Mouse (Mus musculus) left cerebral cortex, adult 9 months (tissue): ENCODE measurements around the gene Cbwd1.

Source experiments
- DNase-seq, 2 experiments: peaks; one replicate each; pipeline ENCODE4 v3.0.0; 2022; ENCODE audit warnings: low spot score in 2 of 2

Cbwd1 gene

DNA sequence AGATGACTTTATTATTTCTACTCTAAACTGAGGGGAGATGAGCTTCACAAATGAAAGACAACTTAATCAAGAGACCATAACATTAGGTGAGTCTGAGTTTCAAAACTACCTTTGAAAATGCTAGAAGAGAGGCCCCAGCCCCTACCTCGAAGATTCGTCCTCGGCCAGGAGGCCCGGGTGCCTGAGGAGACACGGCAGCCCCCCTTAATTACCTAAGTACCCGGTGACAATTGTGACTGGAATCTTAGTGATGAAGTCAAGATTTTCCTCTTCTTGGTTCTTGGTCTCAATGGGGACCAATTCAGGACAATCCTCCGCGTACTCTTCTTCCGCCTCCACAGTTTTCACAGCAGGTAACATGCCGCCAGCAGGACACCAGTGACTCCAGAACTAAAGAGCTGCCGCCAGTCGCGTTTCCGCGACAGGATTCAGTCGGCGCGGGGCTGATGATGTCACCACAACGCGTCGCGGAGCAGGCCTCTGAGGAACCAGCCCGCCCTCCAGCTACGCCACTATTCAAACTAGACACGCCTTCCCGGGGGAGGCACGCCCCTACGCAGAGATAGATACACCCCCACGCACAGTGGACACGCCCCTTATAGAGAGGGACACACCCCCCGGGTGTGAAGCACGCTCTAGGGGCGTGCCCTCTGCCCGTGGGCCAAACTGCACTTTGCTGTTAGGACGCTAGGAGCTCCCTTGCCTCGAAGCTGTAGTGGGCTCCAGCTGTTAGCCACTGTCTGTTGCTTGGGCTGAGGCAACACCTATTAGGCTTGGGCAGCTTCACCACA lies at the start of gene Cbwd1:
Gene Cbwd1 (minus strand): TSS at position 439 of the 791 bp plus-strand sequence.
- DNase-seq: peak; percentile 94 to 97

DNA sequence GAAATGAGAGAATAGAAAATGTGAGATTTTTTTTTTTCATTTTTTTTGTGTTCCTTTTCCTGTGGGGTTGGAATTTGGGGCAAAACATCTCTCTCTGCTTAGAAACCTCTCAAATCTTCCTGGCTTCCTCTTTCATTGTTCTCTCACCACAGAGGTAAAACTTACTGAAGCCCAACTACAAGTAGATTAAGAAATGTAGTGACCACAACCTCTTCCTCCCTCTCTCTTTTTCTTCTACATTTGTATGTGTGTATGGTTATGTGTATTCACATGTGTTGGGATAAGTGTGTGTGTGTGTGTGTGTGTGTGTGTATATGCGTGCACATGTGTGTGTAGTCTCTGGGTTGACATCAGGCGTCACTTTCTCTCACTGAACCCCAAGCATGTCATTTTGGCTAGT lies 47.1 kb upstream of the Cbwd1 start:
- DNase-seq: no peak

DNA sequence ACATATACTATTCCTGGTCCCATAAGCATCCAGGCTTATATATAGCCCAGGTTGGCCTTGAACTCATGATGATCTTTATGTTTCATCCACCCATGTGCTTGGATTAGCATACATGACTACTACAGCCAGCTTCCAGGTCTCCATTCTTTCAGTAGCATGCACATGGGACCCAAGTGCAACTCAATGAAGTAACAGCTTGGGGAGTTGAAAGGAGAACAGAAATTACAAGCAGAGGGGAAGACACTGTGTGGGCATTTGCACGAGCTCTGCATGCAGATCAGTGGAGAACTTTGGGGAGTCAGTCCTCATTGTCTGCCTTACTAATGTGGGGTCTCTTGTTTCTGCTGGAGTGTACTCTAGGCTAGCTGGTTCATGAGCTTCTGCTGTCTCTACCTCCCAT lies 45.3 kb upstream of the Cbwd1 start:
- no peak for DNase-seq

DNA sequence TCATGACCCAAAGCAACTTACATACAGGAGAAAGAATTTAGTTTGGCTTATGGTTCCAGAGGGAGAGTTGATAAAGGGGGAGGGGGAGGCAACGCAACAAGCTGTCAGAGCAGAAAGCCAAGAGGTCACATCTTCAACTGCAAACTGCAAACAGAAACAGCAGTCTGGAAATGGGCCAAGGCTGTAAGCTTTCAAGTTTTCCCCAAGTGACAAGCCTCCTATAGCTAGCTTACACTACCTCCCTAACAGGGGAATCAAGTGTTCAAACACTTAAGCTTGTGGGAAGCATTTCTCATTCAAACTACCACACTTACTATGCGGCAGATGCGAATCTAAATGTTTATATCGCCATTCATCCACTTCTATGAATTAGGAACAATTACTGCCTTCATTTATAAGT lies 42.4 kb upstream of the Cbwd1 start:
- no peak for DNase-seq

DNA sequence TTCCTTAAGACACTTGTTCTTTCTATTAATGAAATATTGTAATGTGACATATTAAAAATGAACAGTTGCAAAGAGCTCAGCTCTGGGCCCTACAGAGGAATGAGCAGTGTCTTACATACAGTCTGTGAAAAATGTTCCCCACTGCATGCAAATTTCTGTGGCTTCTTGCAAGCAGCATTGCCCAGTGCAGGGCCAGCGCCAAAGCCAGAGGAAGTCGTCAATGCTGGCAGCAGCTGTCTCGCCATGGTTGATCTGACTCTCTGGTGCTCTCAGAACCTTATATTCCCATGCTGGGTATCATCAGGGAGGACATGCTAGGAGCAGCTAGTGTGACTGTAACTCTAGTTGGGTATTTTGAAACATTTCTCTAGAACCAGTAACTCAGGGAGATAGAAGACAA lies 41.4 kb upstream of the Cbwd1 start:
- no peak for DNase-seq

DNA sequence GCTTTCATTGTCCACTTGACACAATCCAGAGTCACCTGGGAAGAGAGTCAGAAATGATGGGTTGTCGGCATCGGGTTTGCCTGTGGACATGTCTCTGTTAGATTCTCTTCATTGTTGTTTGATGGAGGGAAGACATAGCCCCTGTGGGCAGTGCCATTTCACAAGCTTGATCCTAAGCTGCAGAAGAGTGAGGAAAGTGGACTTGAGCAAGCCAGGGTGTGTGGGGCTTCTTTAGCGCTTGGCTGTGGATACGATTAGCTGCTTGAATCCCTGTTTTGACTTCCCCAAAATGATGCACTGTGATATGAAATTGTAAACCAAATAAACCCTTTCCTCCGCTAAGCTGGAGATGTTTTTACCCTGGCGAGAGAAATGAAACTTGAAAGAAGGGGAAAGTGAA lies 40.6 kb upstream of the Cbwd1 start:
- no peak for DNase-seq

DNA sequence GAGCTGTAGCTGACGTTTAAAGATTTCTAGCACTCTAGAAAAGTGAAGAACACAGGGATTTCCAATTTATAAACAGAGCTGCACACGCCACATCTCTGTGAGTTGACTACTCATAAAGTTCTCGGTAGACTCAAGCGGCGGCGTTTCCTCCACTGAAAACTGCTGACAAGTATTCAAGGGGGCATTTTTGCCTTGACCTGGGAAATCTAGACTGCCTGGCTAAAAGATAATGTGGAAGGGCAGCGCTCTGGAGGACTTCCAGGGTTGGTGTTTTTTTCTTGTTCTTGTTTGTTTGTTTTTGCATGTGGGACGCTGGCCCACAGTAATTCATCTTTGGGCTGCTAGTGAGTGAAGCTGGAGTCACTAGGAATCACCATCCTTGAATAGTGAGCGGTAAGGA lies 38.7 kb upstream of the Cbwd1 start:
- no peak for DNase-seq

DNA sequence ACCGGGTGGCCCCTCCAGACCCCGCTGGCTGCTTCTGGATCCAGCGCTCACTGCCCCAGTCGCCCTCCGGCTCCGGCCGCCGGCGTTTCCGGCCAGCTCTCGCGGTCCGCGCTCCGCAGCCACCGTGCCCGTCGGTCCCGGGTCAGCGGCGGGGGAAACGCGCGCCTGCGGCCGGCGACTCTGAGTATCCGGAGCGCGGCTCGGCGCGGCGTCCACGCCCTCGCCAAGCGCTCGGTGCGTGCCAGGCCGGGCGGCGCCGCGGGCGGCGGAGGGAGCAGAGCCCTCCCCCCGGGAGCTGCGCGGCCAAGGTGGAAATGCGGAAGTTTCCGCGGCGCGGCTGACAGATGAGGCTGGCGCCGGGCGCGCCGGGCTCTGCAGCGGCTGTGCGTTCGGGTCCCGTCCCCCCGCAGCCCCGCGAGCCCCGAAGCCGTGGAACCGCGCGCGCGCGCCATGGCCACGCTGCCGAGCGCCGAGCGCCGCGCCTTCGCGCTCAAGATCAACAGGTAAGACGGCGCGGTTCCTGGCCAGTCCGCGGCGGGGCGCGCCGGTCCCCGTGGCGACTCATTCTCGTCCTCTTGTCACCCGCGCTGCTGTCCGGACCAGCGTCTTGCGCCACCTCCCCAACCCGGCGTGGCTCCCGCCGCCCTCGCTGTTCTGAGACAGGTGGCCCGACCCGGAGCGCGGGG lies 37.9 kb upstream of the Cbwd1 start, which contains the start of gene Dock8:
Gene Dock8 (plus strand): TSS at position 334 of the 686 bp plus-strand sequence.
- peak; percentile 7 to 24 for DNase-seq

DNA sequence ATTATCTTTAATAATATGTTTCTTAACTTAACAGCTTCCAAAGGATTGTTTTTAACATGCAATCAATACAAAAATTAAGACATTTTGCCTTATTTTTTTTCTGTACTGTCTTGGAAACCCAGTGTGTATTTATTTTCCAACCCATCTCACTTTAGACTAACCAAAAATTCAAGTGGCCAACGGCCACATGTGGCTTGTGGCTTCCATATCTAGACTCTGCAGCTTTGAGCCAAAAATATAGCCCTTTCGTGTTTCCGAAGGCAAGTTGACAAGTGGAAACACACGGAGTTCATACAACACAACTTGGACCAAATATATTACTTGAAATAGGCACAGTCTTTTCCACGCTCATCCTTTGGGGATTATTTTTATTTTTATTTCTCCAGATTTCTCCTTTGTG lies 37.2 kb upstream of the Cbwd1 start:
- no peak for DNase-seq

DNA sequence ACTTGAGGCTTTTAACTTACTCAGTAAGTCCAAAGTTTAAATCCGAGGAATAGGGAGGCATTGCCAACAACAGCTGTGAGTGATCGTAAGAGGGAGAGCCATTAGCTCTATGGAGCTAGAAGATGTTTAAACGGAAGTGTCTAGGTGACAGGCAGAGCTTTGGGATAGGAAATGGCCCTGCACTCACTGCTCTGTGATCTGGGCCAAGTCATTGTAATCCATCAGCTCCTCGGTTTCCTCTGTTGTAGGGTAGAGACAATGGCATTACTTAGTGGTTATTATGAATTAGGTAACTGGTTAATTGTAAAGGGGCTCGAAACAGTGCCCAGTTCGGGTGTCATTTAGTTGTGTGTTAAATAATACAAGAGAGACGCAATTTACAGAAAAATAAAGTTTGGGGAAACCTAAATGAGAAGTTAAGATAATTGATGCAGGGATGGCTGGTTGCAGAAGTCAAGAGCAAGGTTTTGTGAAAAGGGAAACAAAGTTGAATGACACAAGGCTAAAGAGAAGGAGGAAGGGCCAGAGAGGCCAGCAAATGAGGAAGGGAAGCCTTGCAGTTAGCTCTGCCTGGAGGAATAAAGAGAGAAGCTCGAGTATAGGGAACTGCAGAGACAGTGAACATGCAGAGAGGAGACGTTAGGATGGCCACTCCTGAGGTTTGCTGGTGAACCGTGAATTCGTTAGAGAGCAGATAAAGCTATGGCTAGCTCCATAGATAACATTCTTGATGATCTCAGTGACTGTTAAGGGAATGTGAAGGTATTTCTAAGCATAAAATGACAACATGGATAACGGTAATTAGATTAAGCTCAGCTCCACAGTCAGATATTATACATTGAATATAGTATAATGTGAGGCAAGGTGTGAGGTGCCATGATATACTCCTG lies 35.6 kb upstream of the Cbwd1 start:
- DNase-seq: no peak

DNA sequence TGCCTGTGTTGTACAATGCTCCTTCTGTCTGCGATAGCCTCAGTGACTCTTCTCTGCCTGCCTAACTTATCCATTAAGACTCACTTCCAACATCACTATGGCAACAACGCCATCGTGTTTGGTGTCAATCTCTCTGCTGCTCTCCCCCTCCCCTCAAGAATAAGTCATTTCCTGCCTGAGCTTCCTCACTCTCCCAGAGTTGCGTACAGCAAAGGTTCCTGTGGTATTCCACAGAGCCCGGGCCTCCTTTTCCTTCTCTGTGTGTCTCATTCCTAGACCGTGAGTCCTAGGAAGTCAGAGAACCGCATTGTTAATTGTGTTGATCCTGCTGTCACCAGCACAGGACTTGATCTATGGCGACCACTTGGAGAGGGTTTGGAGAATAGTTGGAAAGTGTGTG lies 33.5 kb upstream of the Cbwd1 start:
- no peak for DNase-seq

DNA sequence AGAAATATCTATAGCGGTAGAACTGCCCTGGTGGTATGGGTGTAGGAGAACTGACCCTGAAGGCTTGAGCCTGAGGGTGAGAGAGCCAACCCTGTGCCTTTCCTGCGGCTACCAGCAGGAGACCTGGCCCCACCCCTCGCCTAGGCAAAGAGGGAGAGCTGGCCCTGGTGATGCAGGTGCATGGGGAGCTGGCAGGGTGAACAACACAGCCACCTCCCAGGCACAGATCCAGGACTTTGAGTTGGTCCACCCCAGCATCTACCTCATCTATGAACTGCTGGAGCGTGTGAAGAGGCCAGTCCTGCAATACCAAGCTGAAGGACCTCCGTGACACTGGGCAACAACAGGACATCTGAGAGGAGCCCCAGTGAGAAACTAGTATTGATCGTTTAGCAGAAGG lies 32.1 kb upstream of the Cbwd1 start:
- DNase-seq: no peak

DNA sequence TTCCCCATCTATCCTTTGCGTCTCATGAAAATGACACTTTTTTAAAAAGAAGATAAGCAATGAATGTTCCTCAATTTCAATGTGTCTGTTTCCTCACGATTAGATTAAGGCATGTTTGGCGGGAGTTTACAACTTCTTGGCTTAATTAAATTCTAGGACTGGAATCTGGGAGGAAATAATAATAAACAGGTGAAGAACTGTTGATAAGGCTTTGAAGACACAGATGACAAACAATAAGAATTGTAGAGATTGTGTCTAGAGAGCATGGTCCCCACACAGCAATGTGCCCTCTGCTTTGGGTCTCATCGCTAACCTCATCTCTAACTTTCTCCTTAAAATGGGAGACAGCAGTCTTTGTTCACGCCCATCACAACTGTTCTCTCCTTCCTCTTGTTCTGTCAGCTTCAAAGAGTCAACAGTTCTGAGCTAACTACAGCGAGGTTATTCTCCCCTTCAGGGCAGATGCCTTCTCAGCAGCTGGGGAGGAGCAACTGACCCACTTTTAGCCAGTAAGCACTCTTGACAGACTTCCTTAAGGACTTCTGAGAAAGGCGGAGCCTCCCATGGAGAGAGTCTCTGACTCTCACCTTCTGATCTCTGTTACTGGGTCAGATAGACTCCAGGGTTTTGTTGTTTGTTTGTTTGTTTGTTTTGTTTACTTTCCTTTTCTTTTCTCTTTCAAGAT lies 28.9 kb upstream of the Cbwd1 start:
- no peak for DNase-seq

DNA sequence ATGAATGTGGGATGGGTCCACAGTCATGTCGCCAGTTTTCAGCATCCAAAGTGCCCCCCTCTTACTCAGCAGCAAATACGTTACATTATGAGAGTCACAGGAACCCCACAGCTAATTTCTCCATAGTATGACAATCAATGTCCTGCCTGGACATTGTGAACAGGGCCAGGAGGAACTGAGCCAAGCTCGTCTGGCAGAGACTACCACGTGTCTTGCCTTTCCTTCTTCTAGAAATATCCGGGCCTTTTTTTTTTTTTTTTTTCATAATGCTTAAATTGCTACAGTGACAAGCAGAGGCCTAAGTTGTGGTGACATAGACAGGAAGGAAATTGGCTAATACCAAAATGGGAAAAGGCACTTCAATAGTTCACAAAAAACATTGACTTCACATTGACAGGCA lies 27.4 kb upstream of the Cbwd1 start:
- DNase-seq: no peak

DNA sequence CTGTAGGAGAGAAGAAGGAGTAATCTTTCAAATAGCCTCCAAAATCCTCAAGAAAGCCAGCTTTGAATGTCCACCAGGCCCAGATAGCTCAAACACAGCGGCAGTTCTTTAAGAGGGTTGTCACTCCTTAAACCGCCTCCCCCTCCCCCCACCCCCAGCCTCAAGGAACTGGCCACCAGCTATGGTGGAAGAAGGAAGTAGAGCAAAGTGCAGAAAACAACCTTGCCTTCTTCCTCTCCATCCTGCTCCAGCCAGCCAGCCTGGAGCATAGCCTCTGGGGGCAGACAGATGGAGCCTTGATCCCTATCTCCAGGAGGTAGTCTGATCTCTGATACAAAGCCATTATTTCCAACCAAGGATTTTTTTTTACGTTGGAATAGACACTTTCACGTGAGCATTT lies 25.9 kb upstream of the Cbwd1 start:
- DNase-seq: no peak

DNA sequence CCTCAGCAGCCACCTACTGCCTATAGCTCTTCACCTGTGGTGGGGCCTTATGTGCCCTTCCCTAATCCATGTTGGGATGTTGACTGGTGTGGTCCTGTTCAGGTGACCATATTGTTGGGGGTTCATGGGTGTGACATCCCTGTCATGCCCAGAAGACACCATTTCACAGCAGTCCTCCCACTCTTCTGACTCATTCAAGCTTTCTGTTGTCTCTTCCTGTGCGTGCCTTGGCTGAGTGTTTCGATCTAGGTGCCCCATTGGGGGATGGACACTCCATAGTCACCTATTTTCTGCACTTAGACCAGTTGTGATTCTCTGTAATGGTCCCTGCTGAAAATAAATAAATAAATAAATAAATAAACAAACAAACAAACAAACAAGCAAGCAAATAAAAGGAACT lies 23.6 kb upstream of the Cbwd1 start:
- DNase-seq: no peak

DNA sequence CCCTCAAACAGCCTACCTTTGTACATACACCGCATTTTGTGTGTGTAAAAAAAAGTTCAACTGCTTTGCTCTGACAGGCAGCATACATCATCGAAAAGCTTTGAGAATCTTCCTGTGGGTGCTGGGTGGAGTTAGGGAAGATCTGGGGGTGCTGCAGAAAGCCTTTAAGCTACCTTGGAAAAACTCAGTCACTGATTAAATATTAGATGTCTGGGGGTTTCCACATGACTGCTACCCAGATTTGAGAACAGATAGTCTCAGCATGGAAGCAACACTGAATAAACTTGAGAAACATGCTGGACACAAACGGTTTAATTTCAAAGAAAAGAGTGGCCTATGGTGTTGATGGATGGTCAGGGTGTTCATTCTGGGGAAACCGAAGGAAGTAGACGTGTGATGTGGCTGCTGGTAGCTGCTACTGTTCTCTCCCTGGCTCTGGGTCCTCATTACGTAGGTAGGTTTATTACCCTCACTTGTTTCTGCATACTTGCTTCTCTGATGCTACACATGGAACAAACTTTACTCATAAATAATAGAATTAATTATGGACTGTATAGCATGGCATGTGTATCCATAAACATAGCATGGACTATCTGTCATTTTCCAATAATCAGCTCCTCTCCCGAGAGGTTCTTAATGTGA lies 22.6 kb upstream of the Cbwd1 start:
- DNase-seq: no peak

DNA sequence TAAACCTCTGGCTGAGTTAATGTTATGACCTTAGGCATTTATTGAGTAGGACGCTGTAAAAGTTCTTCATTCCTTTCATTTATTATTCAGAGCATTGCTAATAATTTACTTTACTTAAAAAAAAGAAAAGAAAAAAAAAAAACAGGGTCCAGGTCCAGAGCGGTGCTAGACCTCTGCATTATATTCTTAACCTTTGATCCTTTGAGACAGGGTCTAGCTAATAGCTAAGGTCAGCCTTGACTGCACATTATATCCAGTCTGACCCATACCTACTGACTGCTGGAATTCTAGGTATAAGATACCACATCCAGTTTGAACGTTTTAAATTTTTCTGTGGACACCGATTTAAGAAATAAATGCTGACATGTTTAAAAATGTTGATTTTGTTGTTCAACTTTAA lies 21.6 kb upstream of the Cbwd1 start:
- no peak for DNase-seq

DNA sequence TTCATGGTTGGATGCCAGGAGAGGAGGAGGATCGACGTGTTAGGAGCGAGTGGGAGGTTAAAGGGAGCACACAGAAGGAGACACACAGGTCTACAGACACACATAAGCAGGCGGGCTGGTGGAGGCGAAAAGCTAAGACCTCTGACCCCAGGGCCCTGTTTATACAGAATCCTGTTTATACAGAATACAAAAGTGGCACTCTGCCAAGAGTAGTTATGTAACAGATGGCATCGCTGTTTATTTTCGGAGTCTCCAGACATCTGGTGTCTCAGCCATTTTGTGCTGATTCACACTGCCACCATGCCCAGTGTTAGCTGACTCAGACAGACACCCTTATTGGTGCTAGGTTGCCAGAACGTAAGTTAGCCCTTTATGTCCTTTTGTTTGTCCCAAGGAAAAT lies 19.9 kb upstream of the Cbwd1 start:
- peak in 1 of 2 experiments; percentile 69 for DNase-seq

DNA sequence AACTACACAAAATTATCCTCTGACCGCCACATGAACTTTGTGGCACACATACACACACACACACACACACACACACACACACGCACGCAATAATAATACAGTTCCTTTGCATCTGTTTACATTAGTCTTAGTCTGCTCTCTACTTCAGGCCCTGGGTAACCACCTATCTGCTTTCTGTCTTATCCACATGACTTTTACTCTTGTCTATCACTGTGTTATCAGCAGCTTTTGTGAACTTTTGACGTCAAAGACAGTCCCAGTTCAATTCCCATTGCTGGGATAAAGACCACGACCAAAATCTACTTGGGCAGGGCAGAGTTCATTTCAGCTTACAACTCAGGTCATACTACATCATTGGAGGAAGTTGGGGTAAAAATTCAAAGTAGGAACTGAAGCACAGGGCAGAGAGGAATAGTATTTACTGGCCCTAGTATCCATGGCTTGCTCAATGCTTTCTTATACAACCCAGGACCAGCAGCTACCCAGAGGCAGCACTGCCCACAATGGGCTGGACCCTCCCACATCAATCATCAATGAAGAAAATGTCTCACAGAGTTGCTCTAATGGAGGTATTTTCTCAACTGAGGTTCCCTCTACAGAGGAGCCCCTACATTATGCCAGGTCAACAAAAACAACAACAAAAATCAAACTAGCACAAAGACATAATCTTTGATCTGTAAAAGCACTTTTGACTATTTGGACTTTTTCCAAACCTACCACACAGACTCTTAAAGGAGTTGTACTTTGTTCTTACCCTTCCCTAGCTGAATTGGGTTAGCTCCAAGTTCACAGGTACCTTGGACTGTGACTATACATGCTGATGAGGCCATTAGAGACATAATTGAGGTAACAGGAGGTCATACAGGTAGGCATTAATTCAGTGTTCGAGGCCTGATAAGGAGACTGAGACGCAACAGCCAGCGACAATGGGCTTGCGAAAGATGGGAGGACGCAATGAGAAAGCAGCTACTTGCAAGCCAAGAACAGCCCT lies 17.7 kb upstream of the Cbwd1 start:
- no peak for DNase-seq
